Mouse (Mus musculus): ENCODE measurements at regions not wholly inside any gene's neighbourhood (a gene's known extent, or its start where the extent isn't known, plus 50 kb on each side); places are given as distances from the start of the nearest gene placed in this dataset.

DNA sequence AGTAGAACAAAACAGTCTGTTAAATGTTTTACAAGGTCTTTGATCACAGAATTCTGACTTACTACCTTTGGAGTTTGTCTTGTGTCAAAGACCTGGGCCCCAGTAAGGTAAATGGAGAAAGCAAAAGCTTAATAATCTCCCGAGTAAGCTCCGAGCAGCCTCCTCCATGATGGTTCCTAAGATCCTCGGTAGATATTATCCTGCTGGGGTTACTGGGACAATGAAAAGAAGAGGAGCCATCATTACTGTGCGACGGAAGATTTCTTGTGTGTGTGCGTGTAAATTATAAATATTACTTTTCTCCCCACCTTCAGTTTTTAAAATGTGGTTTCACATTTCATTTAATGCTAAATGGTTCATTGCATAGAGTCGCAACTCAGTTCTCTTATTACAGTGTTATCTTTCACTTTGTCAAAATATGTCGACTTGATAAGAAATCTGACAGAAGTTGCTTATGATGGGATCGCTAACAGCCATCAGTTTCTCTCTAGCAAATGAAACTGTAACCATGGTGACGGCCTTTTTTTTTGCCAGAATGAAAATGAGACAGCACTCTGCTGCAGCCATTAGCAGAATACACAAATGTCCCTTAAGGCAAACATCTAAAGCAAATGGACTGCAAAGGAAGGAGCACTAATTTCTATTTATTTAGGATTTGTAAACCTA lies 658.2 kb downstream of the Car8 start:
- Histone ChIP-seq H3K4me3 (ENCODE audit: insufficient read depth, low read length) (no peak overlapping the region), H3K27ac (ENCODE audit: insufficient read depth, low read depth, low read length) (no peak overlapping the region), H3K4me1 (ENCODE audit: control insufficient read depth, insufficient read depth, low read length) (no peaks in the 10 kb centered on the region)
- TF ChIP-seq POLR2A (IDR thresholded peaks at IDR 0.05; ENCODE audit: borderline replicate concordance, low read depth, low read length) (no peak), CTCF (IDR thresholded peaks at IDR 0.05; ENCODE audit: low read depth, low read length) (no peak)

DNA sequence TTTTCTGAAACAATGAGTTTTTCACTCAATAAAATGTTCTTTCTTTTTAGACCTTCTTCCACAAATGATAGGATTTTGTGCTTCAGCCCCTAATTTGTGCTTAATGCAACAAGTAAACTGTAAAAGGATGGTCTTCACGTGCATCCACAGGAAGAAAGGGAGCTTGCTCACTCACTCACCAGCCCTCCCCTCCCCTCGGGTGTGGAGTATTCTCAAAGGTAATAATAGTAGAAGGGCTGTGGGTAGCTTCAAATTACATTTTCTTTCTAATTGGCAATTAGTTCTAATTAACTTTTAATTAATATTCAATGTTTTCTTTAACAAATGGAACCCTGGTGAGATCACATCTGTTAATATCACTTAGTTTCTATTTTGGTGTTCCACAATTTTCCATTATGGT lies 664.8 kb downstream of the Car8 start:
- H3K4me3 ChIP-seq (ENCODE audit: insufficient read depth, low read length) = no peak overlapping the region
- TF ChIP-seq POLR2A (IDR thresholded peaks at IDR 0.05; ENCODE audit: borderline replicate concordance, low read depth, low read length) (no peak), CTCF (IDR thresholded peaks at IDR 0.05; ENCODE audit: low read depth, low read length) (no peak)
- H3K27ac ChIP-seq (ENCODE audit: insufficient read depth, low read depth, low read length) = no peak overlapping the region
- H3K4me1 ChIP-seq (ENCODE audit: control insufficient read depth, insufficient read depth, low read length) = no peaks in the 10 kb centered on the region

DNA sequence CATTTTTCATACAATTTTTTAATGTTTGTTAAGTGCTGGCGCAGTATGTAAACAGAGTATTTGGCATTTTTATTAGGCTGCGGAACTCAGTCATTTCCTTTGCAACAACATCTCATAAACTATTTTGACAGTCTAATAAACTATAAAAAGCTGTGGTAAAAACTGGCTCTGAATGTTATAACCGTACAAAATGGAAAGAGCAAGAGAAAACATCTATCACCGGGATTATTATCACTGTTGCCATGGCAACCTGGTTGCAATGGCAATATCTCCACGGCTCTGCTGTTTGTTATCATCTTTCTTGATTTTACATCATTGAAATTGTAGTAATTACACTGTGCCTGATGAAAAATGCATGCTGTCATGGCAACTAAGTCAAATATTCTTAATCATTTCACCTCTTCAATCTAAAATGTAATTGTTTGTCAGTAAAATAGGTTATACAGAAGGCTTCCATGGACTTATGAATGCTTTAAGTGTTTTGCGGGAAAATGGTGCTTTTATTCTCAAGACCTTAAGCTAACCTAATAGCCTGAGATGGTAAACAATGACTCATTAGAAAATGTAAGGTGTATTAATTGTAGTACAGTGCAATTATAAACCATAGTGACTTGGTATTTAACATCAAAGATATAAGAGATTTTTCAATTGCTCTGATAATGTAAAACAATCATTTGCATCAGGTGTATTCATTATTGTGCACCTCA lies 671.0 kb downstream of the Car8 start:
- no peak overlapping the region for H3K27ac ChIP-seq (ENCODE audit: insufficient read depth, low read depth, low read length)
- TF ChIP-seq POLR2A (IDR thresholded peaks at IDR 0.05; ENCODE audit: borderline replicate concordance, low read depth, low read length) (no peak), CTCF (IDR thresholded peaks at IDR 0.05; ENCODE audit: low read depth, low read length) (no peak)
- no peaks in the 10 kb centered on the region for H3K4me1 ChIP-seq (ENCODE audit: control insufficient read depth, insufficient read depth, low read length)
- H3K4me3 ChIP-seq (ENCODE audit: insufficient read depth, low read length) = no peak overlapping the region

DNA sequence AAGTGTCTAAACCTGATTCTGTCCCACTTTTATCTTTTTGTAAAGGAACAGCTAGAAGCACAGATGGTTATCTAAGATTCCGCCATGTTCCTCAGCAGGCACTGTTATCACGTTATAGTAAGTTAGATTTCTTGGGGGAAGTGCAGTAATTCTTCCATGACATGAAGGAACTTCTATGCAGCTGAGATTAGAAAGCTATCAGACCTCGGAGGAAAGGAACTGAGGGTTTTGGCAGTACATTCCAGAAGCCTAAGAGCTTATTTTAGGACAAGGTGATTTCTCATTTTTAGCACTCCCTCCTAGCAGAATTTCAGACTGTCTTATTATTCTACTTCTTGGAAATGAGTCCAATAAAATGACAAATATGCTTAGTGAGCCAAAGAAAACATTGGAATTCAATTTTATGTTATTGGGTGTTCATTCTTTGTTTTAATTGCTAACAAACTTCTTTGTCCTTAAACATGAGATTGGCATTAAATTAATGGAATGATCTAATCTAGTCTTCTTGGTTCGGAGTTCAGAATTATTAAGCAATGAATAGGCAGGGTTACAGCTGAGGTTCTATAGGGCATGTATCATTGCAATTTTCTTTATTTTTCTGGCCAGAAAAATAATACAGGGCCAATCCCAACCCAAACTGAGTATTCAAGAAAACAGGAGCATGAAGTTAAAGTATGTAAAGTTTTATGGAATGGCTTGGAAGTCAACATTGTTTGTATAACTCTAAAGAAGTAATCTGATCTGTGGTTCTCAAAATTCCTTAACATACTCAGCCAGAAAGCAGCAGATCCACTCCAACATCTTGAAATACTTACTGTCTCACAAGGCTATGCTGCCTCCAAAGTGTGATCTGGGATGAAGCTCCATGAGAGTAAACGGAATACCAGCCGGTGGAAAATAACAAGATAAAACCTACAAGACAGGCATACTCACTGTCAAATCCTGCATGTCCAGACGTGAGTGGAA lies 678.7 kb downstream of the Car8 start:
- Histone ChIP-seq H3K4me1 (ENCODE audit: control insufficient read depth, insufficient read depth, low read length) (no peaks in the 10 kb centered on the region), H3K4me3 (ENCODE audit: insufficient read depth, low read length) (no peak overlapping the region), H3K27ac (ENCODE audit: insufficient read depth, low read depth, low read length) (no peak overlapping the region)
- TF ChIP-seq CTCF (IDR thresholded peaks at IDR 0.05; ENCODE audit: low read depth, low read length) = no peak
- no peak for TF ChIP-seq POLR2A (IDR thresholded peaks at IDR 0.05; ENCODE audit: borderline replicate concordance, low read depth, low read length)

DNA sequence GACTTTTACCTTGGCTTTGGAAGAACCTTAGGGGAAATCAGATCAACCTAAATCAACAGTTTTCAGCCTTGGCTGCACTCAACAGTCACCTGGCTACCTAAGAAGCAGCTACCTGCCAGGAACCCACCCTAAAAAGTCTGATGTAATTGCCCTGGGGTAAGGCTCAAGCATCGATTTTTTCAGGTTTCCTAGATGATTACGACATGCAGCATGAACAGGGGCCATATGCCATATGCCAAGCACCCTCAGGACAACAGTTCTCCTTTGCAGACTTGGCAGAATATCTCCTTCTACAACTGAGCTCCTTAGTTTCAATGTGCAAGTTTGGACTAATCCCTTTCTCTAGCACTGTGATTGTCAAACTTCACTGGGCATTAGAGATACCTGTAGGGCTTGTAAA lies 680.1 kb downstream of the Car8 start:
- no peak overlapping the region for H3K4me3 ChIP-seq (ENCODE audit: insufficient read depth, low read length)
- no peaks in the 10 kb centered on the region for H3K4me1 ChIP-seq (ENCODE audit: control insufficient read depth, insufficient read depth, low read length)
- H3K27ac ChIP-seq (ENCODE audit: insufficient read depth, low read depth, low read length) = no peak overlapping the region
- TF ChIP-seq CTCF (IDR thresholded peaks at IDR 0.05; ENCODE audit: low read depth, low read length) (no peak), POLR2A (IDR thresholded peaks at IDR 0.05; ENCODE audit: borderline replicate concordance, low read depth, low read length) (no peak)

DNA sequence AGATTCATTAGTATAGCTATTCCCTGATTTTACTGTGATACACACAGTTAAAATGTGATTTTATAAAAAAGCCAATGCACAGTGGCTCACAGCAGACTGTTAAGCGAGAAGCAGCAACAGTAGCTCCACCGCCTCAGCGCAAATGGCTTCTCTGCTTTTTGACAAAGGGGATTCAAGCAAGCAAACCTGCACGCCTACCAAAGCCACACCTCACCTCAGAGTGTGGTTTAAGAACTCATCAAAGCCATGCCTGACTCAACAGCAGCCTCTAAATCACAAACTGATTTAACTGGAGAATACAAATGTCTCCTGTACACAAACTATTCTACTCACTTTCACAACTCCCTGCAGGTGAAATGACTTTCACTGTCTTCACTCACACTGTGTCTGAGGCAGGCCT lies 704.5 kb downstream of the Car8 start:
- TF ChIP-seq CTCF (IDR thresholded peaks at IDR 0.05; ENCODE audit: low read depth, low read length) (no peak), POLR2A (IDR thresholded peaks at IDR 0.05; ENCODE audit: borderline replicate concordance, low read depth, low read length) (no peak)
- H3K27ac ChIP-seq (ENCODE audit: insufficient read depth, low read depth, low read length) = no peak overlapping the region
- no peaks in the 10 kb centered on the region for H3K4me1 ChIP-seq (ENCODE audit: control insufficient read depth, insufficient read depth, low read length)
- no peak overlapping the region for H3K4me3 ChIP-seq (ENCODE audit: insufficient read depth, low read length)

DNA sequence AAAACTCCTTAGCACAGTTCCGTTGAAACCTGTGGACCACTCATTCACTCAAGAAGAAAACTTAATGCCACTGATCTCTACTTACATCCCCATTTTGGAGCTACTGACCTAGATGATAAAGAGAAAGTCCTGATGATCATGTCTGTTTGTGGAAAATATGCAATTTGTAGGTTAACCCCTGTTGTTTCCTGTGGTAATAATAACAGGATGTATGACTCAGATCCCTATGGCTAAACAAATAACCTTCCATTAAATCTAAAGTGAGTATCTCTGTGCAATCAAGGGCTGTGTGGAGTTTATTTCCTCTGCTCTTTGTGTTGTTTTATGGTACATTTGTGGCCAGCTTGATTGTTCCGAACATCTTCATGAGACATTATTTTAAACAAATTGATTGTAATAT lies 711.1 kb downstream of the Car8 start:
- no peak overlapping the region for H3K27ac ChIP-seq (ENCODE audit: insufficient read depth, low read depth, low read length)
- H3K4me3 ChIP-seq (ENCODE audit: insufficient read depth, low read length) = no peak overlapping the region
- TF ChIP-seq CTCF (IDR thresholded peaks at IDR 0.05; ENCODE audit: low read depth, low read length) (no peak), POLR2A (IDR thresholded peaks at IDR 0.05; ENCODE audit: borderline replicate concordance, low read depth, low read length) (no peak)
- H3K4me1 ChIP-seq (ENCODE audit: control insufficient read depth, insufficient read depth, low read length) = no peaks in the 10 kb centered on the region

DNA sequence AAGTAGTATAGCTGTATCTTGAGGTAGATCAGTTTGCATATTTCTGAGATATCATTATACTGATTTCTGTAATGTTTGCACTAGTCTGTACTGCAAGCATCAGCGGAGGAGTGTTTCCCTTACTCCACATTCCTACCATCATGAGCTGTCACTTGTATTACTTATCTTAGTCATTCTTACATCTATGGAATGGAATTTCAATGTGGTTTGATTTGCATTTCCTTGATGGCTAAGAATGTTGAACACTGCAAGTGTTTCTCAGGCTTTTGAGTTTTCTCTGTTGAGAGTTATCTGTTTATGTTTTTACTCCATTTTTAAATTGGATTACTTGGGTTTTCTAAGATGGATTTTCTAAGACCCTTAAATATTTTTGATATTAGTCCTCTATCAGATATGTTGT lies 725.8 kb downstream of the Car8 start:
- H3K4me1 ChIP-seq (ENCODE audit: control insufficient read depth, insufficient read depth, low read length) = no peaks in the 10 kb centered on the region
- H3K27ac ChIP-seq (ENCODE audit: insufficient read depth, low read depth, low read length) = no peak overlapping the region
- TF ChIP-seq CTCF (IDR thresholded peaks at IDR 0.05; ENCODE audit: low read depth, low read length) (no peak), POLR2A (IDR thresholded peaks at IDR 0.05; ENCODE audit: borderline replicate concordance, low read depth, low read length) (no peak)
- no peak overlapping the region for H3K4me3 ChIP-seq (ENCODE audit: insufficient read depth, low read length)

DNA sequence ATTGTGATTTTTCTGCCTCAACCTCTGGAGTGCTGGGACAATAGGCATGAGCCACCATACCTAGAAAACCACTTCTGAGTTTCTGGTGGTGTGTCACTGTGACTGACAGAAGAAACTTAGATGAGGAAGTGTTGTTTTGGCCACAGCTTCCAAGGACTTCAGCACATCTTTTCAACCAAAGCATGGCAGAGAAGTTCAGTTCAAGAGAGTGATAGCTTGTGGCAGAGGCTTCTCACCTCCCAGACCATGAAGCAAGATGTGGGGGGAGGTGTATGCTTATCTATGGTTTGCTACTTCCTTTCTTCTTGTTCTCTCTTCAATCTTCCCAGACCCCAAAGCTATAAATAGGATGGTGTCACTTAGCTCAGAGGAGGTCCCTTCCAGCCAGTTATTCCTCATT lies 753.3 kb downstream of the Car8 start:
- no peak for TF ChIP-seq POLR2A (IDR thresholded peaks at IDR 0.05; ENCODE audit: borderline replicate concordance, low read depth, low read length)
- TF ChIP-seq CTCF (IDR thresholded peaks at IDR 0.05; ENCODE audit: low read depth, low read length) = no peak
- Histone ChIP-seq H3K27ac (ENCODE audit: insufficient read depth, low read depth, low read length) (no peak overlapping the region), H3K4me3 (ENCODE audit: insufficient read depth, low read length) (no peak overlapping the region), H3K4me1 (ENCODE audit: control insufficient read depth, insufficient read depth, low read length) (no peaks in the 10 kb centered on the region)

Measured in bone marrow macrophage, adult 2 months (primary cell).